Mouse (Mus musculus): ENCODE results near the gene Inpp1.

- TF ChIP-seq CTCF (IDR thresholded peaks at IDR 0.05; ENCODE audit: low read depth) = no peak
- no peak for TF ChIP-seq EP300 (IDR thresholded peaks at IDR 0.05; ENCODE audit: low read depth)
Observed at GRCm38 (mm10) chr1:52787254-52787653, 30.2 kb downstream of the Inpp1 start.
